Mouse (Mus musculus) embryonic facial prominence, embryonic 13.5 days (tissue): Measurements from ENCODE around the gene Nek11. TPM values are rescaled to one million over a fixed set of nuclear protein-coding genes. Genes with fewer than 3 reads are reported as not detected.
A peak's percentile ranks its signal among the peaks of the same experiment; 100 is the strongest.

Experiments used
- ATAC-seq: fragments of 200-750 bp; cut with Nextera tagmentation; 2 replicates; pipeline ENCODE4 v1.8.0; 2017; ENCODE audit warnings: low read depth; ENCODE audit not compliant: insufficient number of reproducible peaks, insufficient read depth, low FRiP score, low TSS enrichment
- H3K27ac ChIP-seq: fragments of 300-500 bp; sonication (generic); 2 replicates; pipeline ENCODE4 v1.5.1; 2015; ENCODE audit warnings: moderate library complexity, mild to moderate bottlenecking, inconsistent platforms
- H3K27me3 ChIP-seq: fragments of 300-500 bp; sonication (generic); 2 replicates; pipeline ENCODE4 v1.6.1; 2015; ENCODE audit warnings: mild to moderate bottlenecking, inconsistent platforms
- H3K36me3 ChIP-seq: fragments of 300-500 bp; sonication (generic); 2 replicates; pipeline ENCODE4 v1.6.1; 2015; ENCODE audit warnings: mild to moderate bottlenecking, inconsistent platforms
- H3K4me1 ChIP-seq: fragments of 300-500 bp; sonication (generic); 2 replicates; pipeline ENCODE4 v1.6.1; 2015; ENCODE audit warnings: inconsistent platforms
- H3K4me2 ChIP-seq: fragments of 300-500 bp; sonication (generic); 2 replicates; pipeline ENCODE4 v1.6.1; 2015; ENCODE audit warnings: moderate library complexity, mild to moderate bottlenecking, inconsistent platforms
- H3K4me3 ChIP-seq: fragments of 300-500 bp; sonication (generic); 2 replicates; pipeline ENCODE4 v1.5.1; 2015; ENCODE audit warnings: mild to moderate bottlenecking, inconsistent platforms
- H3K9ac ChIP-seq: fragments of 300-500 bp; sonication (generic); 2 replicates; pipeline ENCODE4 v1.6.1; 2015; ENCODE audit warnings: mild to moderate bottlenecking, inconsistent platforms
- H3K9me3 ChIP-seq: fragments of 300-500 bp; sonication (generic); 2 replicates; pipeline ENCODE4 v1.6.1; 2016; ENCODE audit warnings: inconsistent platforms
- WGBS: fragments of 180-500 bp; shearing (Covaris S2); methylation state at CpG from one replicate; pipeline ENCODE4 v1.1.7; 2015; ENCODE audit warnings: mixed read lengths; 5-methylcytosine and 5-hydroxymethylcytosine counted together
- polyA plus RNA-seq: library from polyadenylated mRNA; unstranded; fragments of >200 nt; fragmentation: Nextera tagmentation; extraction: Ambion mirVana; gene quantifications from 2 replicates; pipeline ENCODE4 v1.2.1, GENCODE M21; 2015

Nek11 gene
- polyA plus RNA-seq, 1 experiment from 2014 or later: 0.30 TPM

DNA sequence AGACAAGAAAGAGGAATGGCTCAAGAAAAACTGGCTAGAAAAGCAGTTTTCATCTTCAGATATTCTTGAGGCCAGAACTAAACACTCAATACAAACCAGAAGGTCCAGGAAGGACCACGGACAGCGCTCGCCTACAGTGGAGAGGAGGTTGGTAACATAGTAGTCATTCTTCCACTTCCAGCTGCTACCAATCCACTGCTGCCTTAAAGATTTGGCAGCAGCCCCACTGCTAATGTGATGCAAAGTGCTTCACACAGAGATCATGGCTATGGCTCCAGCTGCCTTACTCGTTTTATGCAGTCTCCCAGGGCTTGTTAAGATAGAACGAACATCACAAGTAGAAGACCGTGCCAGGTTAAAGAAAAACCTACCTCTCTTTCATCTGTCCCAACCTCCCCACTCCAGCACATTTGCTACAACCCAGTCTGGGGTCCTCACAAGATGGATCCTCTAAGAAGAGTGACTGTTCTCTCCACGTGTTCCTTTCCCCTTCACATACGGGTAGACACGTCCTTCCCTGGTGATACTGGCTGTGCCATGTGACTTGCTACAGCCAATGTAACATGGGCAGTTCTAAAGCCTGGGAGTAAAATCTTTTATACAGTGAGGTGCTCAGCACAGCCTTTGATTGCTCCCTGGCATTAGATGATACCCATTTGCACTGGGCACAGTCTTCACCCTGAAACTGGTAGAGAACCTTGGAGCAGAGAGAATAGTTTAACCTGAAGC, 85.6 kb downstream of the Nek11 start:
- no peak overlapping the region for H3K9ac ChIP-seq
- H3K9me3 ChIP-seq: no peaks in the 10 kb centered on the region
- H3K27ac ChIP-seq: no peak overlapping the region
- WGBS: 34% methylated on average over 9 of the region's 9 CpGs
- no peaks in the 10 kb centered on the region for H3K36me3 ChIP-seq
- H3K4me1 ChIP-seq: no peaks in the 10 kb centered on the region
- H3K4me2 ChIP-seq: no peak overlapping the region
- ATAC-seq: no peak
- H3K27me3 ChIP-seq: peaks cover 3% of the 10 kb centered on the region; the same call in 1 of the 2 replicates
- no peak overlapping the region for H3K4me3 ChIP-seq

DNA sequence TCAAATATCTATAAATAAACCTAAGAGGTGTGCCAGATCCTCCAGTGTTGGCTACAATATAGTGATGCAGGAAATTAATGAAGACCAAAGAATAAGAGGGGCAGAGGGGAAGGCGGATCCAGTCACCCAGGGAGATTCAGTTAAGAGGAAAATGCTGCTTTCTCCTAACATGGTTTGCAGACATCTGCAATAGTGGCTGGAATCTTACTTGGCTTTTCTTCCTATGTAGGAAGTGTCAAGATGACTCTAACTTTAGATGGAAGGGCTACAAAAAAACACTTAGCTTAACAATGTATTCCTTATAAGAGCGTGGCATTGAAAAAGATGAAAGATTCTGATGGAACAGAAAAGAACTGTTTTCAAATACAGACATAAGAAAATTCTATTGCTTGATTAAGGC, 89.3 kb downstream of the Nek11 start:
- Histone ChIP-seq H3K36me3 (no peaks in the 10 kb centered on the region), H3K9me3 (no peaks in the 10 kb centered on the region), H3K4me1 (no peaks in the 10 kb centered on the region), H3K27ac (no peak overlapping the region), H3K4me2 (no peak overlapping the region), H3K27me3 (peaks cover 4% of the 10 kb centered on the region; the same call in 1 of the 2 replicates), H3K9ac (no peak overlapping the region), H3K4me3 (no peak overlapping the region)
- ATAC-seq: no peak
- WGBS: 84% methylated on average over 2 of the region's 2 CpGs

GRCm38 (mm10) chr9:105302230-105302629, 93.1 kb downstream of the Nek11 start:
- no peak for ATAC-seq
- 74% methylated on average over 3 of the region's 3 CpGs for WGBS
- no peak overlapping the region for H3K4me2 ChIP-seq

DNA sequence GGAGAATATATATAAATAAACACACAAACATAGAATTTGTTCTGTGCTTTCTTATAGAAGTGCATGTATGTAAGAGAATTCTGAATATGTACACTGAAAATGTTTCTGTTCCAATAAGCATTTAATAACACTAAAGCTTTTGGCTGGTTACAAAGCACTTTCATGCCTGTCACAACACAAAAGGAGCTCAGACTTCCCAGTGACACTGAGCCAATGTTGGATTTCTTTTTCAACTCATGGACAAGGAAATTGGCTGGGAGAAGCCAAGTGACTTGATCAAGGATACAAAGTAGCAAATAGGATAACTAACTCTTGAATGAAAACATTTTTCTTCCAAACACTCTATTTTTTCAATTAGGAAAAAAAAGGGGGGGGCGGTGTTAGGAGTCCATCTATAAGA, 93.9 kb downstream of the Nek11 start:
- WGBS: 84% methylated on average over 1 of the region's 1 CpGs
- H3K4me3 ChIP-seq: no peak overlapping the region
- H3K4me1 ChIP-seq: no peaks in the 10 kb centered on the region
- H3K27ac ChIP-seq: no peak overlapping the region
- H3K27me3 ChIP-seq: peaks cover 12% of the 10 kb centered on the region; the same call in 1 of the 2 replicates
- H3K36me3 ChIP-seq: no peaks in the 10 kb centered on the region
- no peak overlapping the region for H3K9ac ChIP-seq
- no peak for ATAC-seq
- no peak overlapping the region for H3K4me2 ChIP-seq
- H3K9me3 ChIP-seq: no peaks in the 10 kb centered on the region

More at GRCm38 (mm10) chr9:105302230-105302629, 93.1 kb downstream of the Nek11 start:
- Histone ChIP-seq H3K9me3 (no peaks in the 10 kb centered on the region), H3K4me3 (no peak overlapping the region), H3K27me3 (peaks cover 12% of the 10 kb centered on the region; the same call in 1 of the 2 replicates), H3K36me3 (no peaks in the 10 kb centered on the region), H3K27ac (no peak overlapping the region), H3K4me1 (no peaks in the 10 kb centered on the region), H3K9ac (no peak overlapping the region)

GRCm38 (mm10) chr9:105300738-105301325, 94.5 kb downstream of the Nek11 start:
- no peak for ATAC-seq
- 64% methylated on average over 2 of the region's 2 CpGs for WGBS
- H3K4me3 ChIP-seq: no peak overlapping the region
- H3K27me3 ChIP-seq: peaks cover 12% of the 10 kb centered on the region; the same call in 1 of the 2 replicates
- no peak overlapping the region for H3K27ac ChIP-seq
- H3K36me3 ChIP-seq: no peaks in the 10 kb centered on the region
- H3K4me2 ChIP-seq: no peak overlapping the region
- H3K9ac ChIP-seq: no peak overlapping the region
- H3K4me1 ChIP-seq: no peaks in the 10 kb centered on the region
- H3K9me3 ChIP-seq: no peaks in the 10 kb centered on the region

DNA sequence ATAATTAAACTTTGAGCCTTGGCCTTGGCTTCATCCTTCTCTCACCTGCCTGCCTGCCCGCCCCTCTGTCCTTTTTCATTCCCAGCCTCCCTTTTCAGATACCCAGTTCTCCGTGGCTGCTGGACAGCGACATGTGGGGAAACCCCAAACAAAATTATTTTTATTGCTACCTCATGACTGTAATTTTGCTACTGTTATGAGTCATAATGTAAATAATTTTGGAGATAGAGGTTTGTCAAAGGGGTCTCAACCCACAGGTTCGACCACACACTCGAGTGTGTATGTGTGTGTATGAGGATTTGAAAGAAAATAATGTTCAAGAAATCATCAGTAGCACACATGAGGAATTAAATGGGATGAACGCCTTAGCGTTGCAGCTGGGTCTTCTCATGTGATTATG, 110.7 kb downstream of the Nek11 start:
- 34% methylated on average over 7 of the region's 7 CpGs for WGBS

GRCm38 (mm10) chr9:105282725-105283124, 112.6 kb downstream of the Nek11 start:
- no peak overlapping the region for H3K4me3 ChIP-seq
- H3K27me3 ChIP-seq: no peaks in the 10 kb centered on the region
- no peaks in the 10 kb centered on the region for H3K36me3 ChIP-seq
- no peaks in the 10 kb centered on the region for H3K9me3 ChIP-seq
- 32% methylated on average over 4 of the region's 4 CpGs for WGBS
- ATAC-seq: no peak
- no peak overlapping the region for H3K27ac ChIP-seq
- no peaks in the 10 kb centered on the region for H3K4me1 ChIP-seq
- no peak overlapping the region for H3K9ac ChIP-seq
- H3K4me2 ChIP-seq: no peak overlapping the region

More for the DNA sequence above, 110.7 kb downstream of the Nek11 start:
- Histone ChIP-seq H3K27ac (no peak overlapping the region), H3K4me3 (no peak overlapping the region), H3K4me2 (no peak overlapping the region), H3K4me1 (no peaks in the 10 kb centered on the region), H3K36me3 (no peaks in the 10 kb centered on the region), H3K27me3 (no peaks in the 10 kb centered on the region), H3K9me3 (no peaks in the 10 kb centered on the region), H3K9ac (no peak overlapping the region)
- ATAC-seq: no peak

DNA sequence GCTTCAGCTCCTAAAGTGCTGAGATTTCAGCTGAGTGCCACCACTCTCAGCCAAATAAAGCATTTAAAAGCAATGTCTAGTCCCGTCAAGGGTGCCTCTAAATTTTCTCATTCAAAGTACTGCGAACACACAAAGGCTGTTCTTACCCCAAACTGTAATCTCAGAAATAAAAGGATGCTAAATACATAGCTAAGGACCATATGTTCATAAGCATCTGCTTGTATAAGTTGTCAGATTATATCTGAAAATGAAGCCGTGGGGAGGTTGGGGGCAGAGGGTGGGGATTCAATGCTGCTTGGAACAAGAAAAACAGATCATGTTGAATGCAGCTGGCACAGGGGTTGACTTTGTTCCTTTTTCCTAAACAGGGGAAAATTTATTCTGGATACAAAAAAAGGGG, 120.4 kb downstream of the Nek11 start:
- ATAC-seq: no peak
- Histone ChIP-seq H3K27me3 (0 out of 2 replicates have a peak, but pooled peaks cover 3% of the 10 kb centered on the region), H3K9me3 (no peaks in the 10 kb centered on the region), H3K4me3 (no peak overlapping the region), H3K36me3 (no peaks in the 10 kb centered on the region), H3K27ac (no peak overlapping the region), H3K4me2 (no peak overlapping the region), H3K9ac (no peak overlapping the region), H3K4me1 (0 out of 2 replicates have a peak, but pooled peaks cover 4% of the 10 kb centered on the region)
- 75% methylated on average over 3 of the region's 3 CpGs for WGBS

- H3K4me1 ChIP-seq: 0 out of 2 replicates have a peak, but pooled peaks cover 4% of the 10 kb centered on the region
- H3K27ac ChIP-seq: no peak overlapping the region
- no peaks in the 10 kb centered on the region for H3K36me3 ChIP-seq
- ATAC-seq: no peak
- H3K4me2 ChIP-seq: no peak overlapping the region
- no peak overlapping the region for H3K4me3 ChIP-seq
- H3K27me3 ChIP-seq: 0 out of 2 replicates have a peak, but pooled peaks cover 3% of the 10 kb centered on the region
- H3K9ac ChIP-seq: no peak overlapping the region
- H3K9me3 ChIP-seq: no peaks in the 10 kb centered on the region
- WGBS: 59% methylated on average over 6 of the region's 6 CpGs
These were observed 121.0 kb downstream of the Nek11 start for GRCm38 (mm10) chr9:105274286-105274685.

DNA sequence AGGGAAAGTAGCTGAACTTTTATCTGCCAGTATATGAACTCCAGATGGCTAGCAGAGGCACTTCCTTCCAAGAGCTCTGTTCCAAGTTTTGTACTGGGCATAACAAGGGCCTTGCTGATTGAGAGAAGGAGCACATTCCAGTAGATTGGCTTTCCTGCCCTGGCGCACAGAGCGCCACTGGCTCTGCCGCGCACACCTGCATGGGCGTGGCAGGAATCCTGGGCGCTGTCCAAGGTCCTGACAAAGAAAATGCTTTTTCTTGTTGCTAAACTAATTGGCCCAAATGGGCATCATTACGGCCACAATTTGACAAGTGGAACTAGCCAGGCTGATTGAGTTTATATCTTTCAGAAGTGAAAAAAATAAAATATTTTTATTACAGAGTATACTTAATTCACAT, 123.1 kb downstream of the Nek11 start:
- Histone ChIP-seq H3K4me3 (no peak overlapping the region), H3K4me1 (0 out of 2 replicates have a peak, but pooled peaks cover 4% of the 10 kb centered on the region), H3K9ac (no peak overlapping the region), H3K27ac (no peak overlapping the region), H3K4me2 (no peak overlapping the region), H3K36me3 (no peaks in the 10 kb centered on the region), H3K9me3 (no peaks in the 10 kb centered on the region), H3K27me3 (0 out of 2 replicates have a peak, but pooled peaks cover 3% of the 10 kb centered on the region)
- 8% methylated on average over 7 of the region's 7 CpGs for whole genome bisulfite sequencing
- ATAC-seq: no peak

DNA sequence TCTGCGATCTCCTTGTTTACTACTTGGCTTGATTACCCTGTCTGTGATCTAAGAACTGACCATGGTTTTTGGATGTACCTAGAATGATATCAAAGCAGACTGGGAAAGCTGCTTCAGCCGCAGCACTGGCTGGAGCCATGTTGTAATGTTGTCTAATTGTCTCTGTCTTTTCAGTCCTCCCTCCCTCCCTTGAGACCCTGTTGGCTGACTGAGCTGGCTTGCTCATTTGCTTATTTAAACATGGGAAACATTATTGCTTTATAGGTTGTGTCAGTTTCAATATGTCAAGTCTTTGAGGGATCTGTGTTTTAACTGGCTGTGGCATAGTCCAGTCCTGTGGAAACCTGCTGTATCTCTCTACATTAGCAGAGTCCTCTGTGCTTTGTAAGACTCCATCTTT, 132.2 kb downstream of the Nek11 start:
- 75% methylated on average over 2 of the region's 2 CpGs for WGBS
- no peaks in the 10 kb centered on the region; the same call in 1 of the 2 replicates for H3K27me3 ChIP-seq
- H3K27ac ChIP-seq: no peak overlapping the region
- H3K4me3 ChIP-seq: no peak overlapping the region
- H3K4me2 ChIP-seq: no peak overlapping the region
- no peaks in the 10 kb centered on the region for H3K9me3 ChIP-seq
- ATAC-seq: no peak
- no peaks in the 10 kb centered on the region for H3K36me3 ChIP-seq
- no peak overlapping the region for H3K9ac ChIP-seq
- H3K4me1 ChIP-seq: peaks cover 8% of the 10 kb centered on the region; the same call in 1 of the 2 replicates

GRCm38 (mm10) chr9:105257668-105258067, 137.7 kb downstream of the Nek11 start:
- H3K27me3 ChIP-seq: no peaks in the 10 kb centered on the region; the same call in 1 of the 2 replicates
- H3K27ac ChIP-seq: no peak overlapping the region
- no peak for ATAC-seq
- H3K36me3 ChIP-seq: no peaks in the 10 kb centered on the region
- H3K4me1 ChIP-seq: peaks cover 17% of the 10 kb centered on the region; the same call in 1 of the 2 replicates
- H3K9me3 ChIP-seq: no peaks in the 10 kb centered on the region
- no peak overlapping the region for H3K4me3 ChIP-seq
- peak overlapping the region; percentile 16; the same call in 1 of the 2 replicates for H3K4me2 ChIP-seq
- H3K9ac ChIP-seq: no peak overlapping the region
- WGBS: 64% methylated on average over 10 of the region's 10 CpGs
